Mouse (Mus musculus): ENCODE results near the gene Ikzf5. TPM values are rescaled to one million over a fixed set of nuclear protein-coding genes. Genes with fewer than 3 reads are reported as not detected.

Ikzf5 gene
- polyA plus RNA-seq, 1 experiment, result 15.2 TPM

GRCm38 (mm10) chr7:131345856-131346541, 64.3 kb downstream of the Ikzf5 start:
- DNase-seq (ENCODE audit: low spot score), result no peak

Other genes starting within 250 kb of the Ikzf5 start
- not detected in 2 replicates for gene 5430419D17Rik, start 236.1 kb downstream of the Ikzf5 start, polyA plus RNA-seq (2012; rRNA removed)
- 0.03 TPM in 1 of 2 replicates, not detected in the other for gene Cuzd1, start 88.2 kb downstream of the Ikzf5 start, polyA plus RNA-seq (2012; rRNA removed)
- not detected in 2 replicates for gene Fam24b, start 81.0 kb downstream of the Ikzf5 start, polyA plus RNA-seq (2012; rRNA removed)
- not detected in 2 replicates for gene Fam24a, start 76.7 kb downstream of the Ikzf5 start, polyA plus RNA-seq (2012; rRNA removed)
- 7.9 and 8.3 TPM in 2 replicates for gene 2310057M21Rik, start 47.8 kb downstream of the Ikzf5 start, polyA plus RNA-seq (2012; rRNA removed)
- 47.4 and 49.2 TPM in 2 replicates for gene Pstk, start 39.4 kb downstream of the Ikzf5 start, polyA plus RNA-seq (2012; rRNA removed)
- gene Acadsb, start 80 bp upstream of the Ikzf5 start, polyA plus RNA-seq (2012; rRNA removed), result 43.6 and 55.7 TPM in 2 replicates
- not detected in 2 replicates for gene Hmx3, start 132.3 kb upstream of the Ikzf5 start, polyA plus RNA-seq (2012; rRNA removed)
- gene Hmx2, start 138.3 kb upstream of the Ikzf5 start, polyA plus RNA-seq (2012; rRNA removed), result not detected in 2 replicates
- 63.7 and 77.0 TPM in 2 replicates for gene Bub3, start 149.7 kb upstream of the Ikzf5 start, polyA plus RNA-seq (2012; rRNA removed)